In the genomic region with DNA sequence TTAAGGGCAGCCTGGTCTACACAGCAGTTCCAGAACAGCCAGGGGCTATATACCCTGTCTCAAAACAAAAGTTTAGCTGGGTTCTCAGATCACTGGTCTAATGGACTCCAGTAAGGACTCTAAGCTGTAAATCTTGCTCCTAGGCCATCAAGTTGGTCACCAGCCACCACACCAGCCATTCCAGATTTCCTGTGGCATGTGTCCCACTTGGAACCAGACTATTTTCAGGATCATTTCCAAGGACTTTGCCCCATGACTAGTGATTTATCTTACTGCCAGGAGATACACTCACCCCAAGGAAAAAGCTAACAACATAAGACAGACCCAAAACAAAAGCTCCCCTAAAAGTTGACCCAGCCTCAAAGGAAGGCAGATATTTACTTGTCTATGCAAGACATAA, we compare ENCODE assay signal across 10 mouse cellular contexts. TPM values are rescaled to one million over a fixed set of nuclear protein-coding genes. Genes with fewer than 3 reads are reported as not detected.
DNase-seq lines count a peak whose midpoint lies in the region; ATAC-seq and TF ChIP-seq lines count a peak whose summit lies in the region.
"Had no signal": no experiment of that assay in that cellular context is flagged by ENCODE, and none has a peak within 500 bp of the region (broad histone marks: within the 10 kb centered on the region; RNA-seq: fewer than 3 reads in every experiment).

No protein-coding gene starts in this region.

- TF ChIP-seq CTCF in kidney, adult 2 months (conservative IDR thresholded peaks at IDR 0.05; ENCODE audit: insufficient read depth, insufficient read length, low read depth, low read length) = no peak

- H3K4me1 ChIP-seq in kidney, adult 2 months (ENCODE audit: control insufficient read depth, insufficient read depth, low read length) = peaks cover 6% of the 10 kb centered on the region; the same call in 1 of the 2 replicates
- peaks cover 12% of the 10 kb centered on the region; the same call in 1 of the 2 replicates for H3K4me1 ChIP-seq in kidney, embryonic 14.5 days (ENCODE audit: control insufficient read depth, insufficient read depth, low read length)
- peaks cover 2 to 16% of the 10 kb centered on the region in 2 experiments; a peak in 3 of 4 replicates for H3K4me1 ChIP-seq in heart, embryonic 14.5 days (ENCODE audit: control insufficient read depth in 2 of 2, insufficient read depth in 2 of 2, low read length in 2 of 2)
- peaks cover 33% of the 10 kb centered on the region for H3K4me1 ChIP-seq in liver, embryonic 16.5 days (ENCODE audit: control insufficient read depth, low read depth, low read length)

- H3K4me2 ChIP-seq in kidney, embryonic 14.5 days (replicated peaks; ENCODE audit: low read depth, low read length) = no peak overlapping the region
- peak overlapping the region; percentile 77; the same call in 1 of the 2 replicates for H3K4me2 ChIP-seq in heart, embryonic 14.5 days (ENCODE audit: low read length)
- H3K4me2 ChIP-seq in liver, embryonic 16.5 days (ENCODE audit: low read depth, low read length) = 0 out of 2 replicates have a peak overlapping the region, but pooled peaks have one; percentile 83

- no peak overlapping the region for H3K4me3 ChIP-seq in kidney, adult 2 months (ENCODE audit: insufficient read depth, low read depth, low read length)
- H3K4me3 ChIP-seq in kidney, embryonic 14.5 days (ENCODE audit: low read length) = no peak overlapping the region
- no peak overlapping the region for H3K4me3 ChIP-seq in heart, embryonic 14.5 days (ENCODE audit: control insufficient read depth in 1 of 2, insufficient read depth in 1 of 2, low read depth in 1 of 2, low read length in 2 of 2)
- no peak overlapping the region for H3K4me3 ChIP-seq in liver, embryonic 16.5 days (ENCODE audit: low read depth, low read length)
- H3K4me3 ChIP-seq: neural tube, embryonic 12.5 days had no signal

- peak; percentile 89 for DNase-seq in kidney, adult 2 months
- DNase-seq in cerebellum, adult 18-20 months = peak; percentile 26 to 44
- DNase-seq in T-cell, adult 2 months (ENCODE audit: low spot score) = no peak
- no peak for DNase-seq in thymus, postnatal 36 days
- no peak for DNase-seq in layer of hippocampus, adult 9-10 months (ENCODE audit: low spot score)

- H3K36me3 ChIP-seq in kidney, adult 2 months (ENCODE audit: control insufficient read depth, insufficient read depth, low read length) = no peaks in the 10 kb centered on the region
- H3K36me3 ChIP-seq in kidney, embryonic 14.5 days (ENCODE audit: control insufficient read depth, insufficient read depth, low read length) = peaks cover 13% of the 10 kb centered on the region; the same call in 1 of the 2 replicates
- peaks cover 35% of the 10 kb centered on the region for H3K36me3 ChIP-seq in heart, embryonic 14.5 days (ENCODE audit: control insufficient read depth, insufficient read depth, low read length)
- peaks cover 4% of the 10 kb centered on the region; the same call in 1 of the 2 replicates for H3K36me3 ChIP-seq in liver, embryonic 16.5 days (ENCODE audit: control insufficient read depth, insufficient read depth)

- no peaks in the 10 kb centered on the region for H3K27me3 ChIP-seq in kidney, adult 2 months (replicated peaks; ENCODE audit: control insufficient read depth, insufficient read depth, low read length)
- H3K27me3 ChIP-seq in kidney, embryonic 14.5 days (ENCODE audit: control insufficient read depth, insufficient read depth, low read length) = no peaks in the 10 kb centered on the region
- H3K27me3 ChIP-seq in heart, embryonic 14.5 days (ENCODE audit: control insufficient read depth, insufficient read depth, low read length) = no peaks in the 10 kb centered on the region
- H3K27me3 ChIP-seq in liver, embryonic 16.5 days (ENCODE audit: control insufficient read depth, insufficient read depth, low read depth, low read length) = no peaks in the 10 kb centered on the region
- H3K27me3 ChIP-seq: embryonic facial prominence, embryonic 15.5 days; neural tube, embryonic 12.5 days had no signal

- ATAC-seq in kidney, embryonic 14.5 days (ENCODE audit: low FRiP score, low TSS enrichment) = no peak
- no peak for ATAC-seq in heart, embryonic 14.5 days (ENCODE audit: insufficient number of reproducible peaks, insufficient read depth, low FRiP score, low read depth)
- no peak for ATAC-seq in liver, embryonic 16.5 days (ENCODE audit: low read depth)

- H3K27ac ChIP-seq in kidney, adult 2 months (ENCODE audit: insufficient read depth, low read depth, low read length) = peak overlapping the region; percentile 20; the same call in 1 of the 2 replicates
- H3K27ac ChIP-seq in kidney, embryonic 14.5 days (ENCODE audit: low read depth, low read length) = no peak overlapping the region
- H3K27ac ChIP-seq in heart, embryonic 14.5 days (replicated peaks in 1 of 2; ENCODE audit: control insufficient read depth in 1 of 2, insufficient read depth in 1 of 2, low read depth in 2 of 2, low read length in 2 of 2) = no peak overlapping the region
- H3K27ac ChIP-seq in liver, embryonic 16.5 days (ENCODE audit: low read length) = no peak overlapping the region
- H3K27ac ChIP-seq: embryonic facial prominence, embryonic 15.5 days; neural tube, embryonic 12.5 days had no signal

- TF ChIP-seq POLR2A in kidney, adult 2 months (IDR thresholded peaks at IDR 0.05; ENCODE audit: low read depth, low read length) = no peak

- no peaks in the 10 kb centered on the region for H3K9me3 ChIP-seq in kidney, embryonic 14.5 days (ENCODE audit: control insufficient read depth, low read length)
- no peaks in the 10 kb centered on the region for H3K9me3 ChIP-seq in heart, embryonic 14.5 days (ENCODE audit: control insufficient read depth, low read length)
- no peaks in the 10 kb centered on the region for H3K9me3 ChIP-seq in liver, embryonic 16.5 days (replicated peaks; ENCODE audit: control insufficient read depth, low read length)
- H3K9me3 ChIP-seq: embryonic facial prominence, embryonic 15.5 days; neural tube, embryonic 12.5 days had no signal

- H3K9ac ChIP-seq in kidney, embryonic 14.5 days (ENCODE audit: low read depth, low read length) = no peak overlapping the region
- no peak overlapping the region; the same call in 1 of the 2 replicates for H3K9ac ChIP-seq in heart, embryonic 14.5 days (ENCODE audit: low read length)
- no peak overlapping the region; the same call in 1 of the 2 replicates for H3K9ac ChIP-seq in liver, embryonic 16.5 days (ENCODE audit: low read depth, low read length)
- H3K9ac ChIP-seq: embryonic facial prominence, embryonic 15.5 days; neural tube, embryonic 12.5 days had no signal

RNA-seq across cellular contexts. Expression of gene Vps13d, which starts 2.1 kb away (rescaled TPM):
- 18.4 and 19.8 TPM in 2 replicates for polyA plus RNA-seq in kidney, adult 2 months (2012; rRNA removed)
- 10.1 and 12.6 TPM in 2 replicates for polyA plus RNA-seq in kidney, embryonic 14.5 days (2014; fragmentation: Nextera tagmentation; extraction: Ambion mirVana)
- polyA plus RNA-seq in heart, embryonic 14.5 days (2014; fragmentation: Nextera tagmentation; extraction: Ambion mirVana) = 10.9 and 11.9 TPM in 2 replicates
- 2.9 and 3.7 TPM in 2 replicates for polyA plus RNA-seq in liver, embryonic 16.5 days (2015; fragmentation: Nextera tagmentation; extraction: Ambion mirVana)

RNA-seq across cellular contexts. Expression of gene Tnfrsf1b, which starts 54.0 kb away (rescaled TPM):
- 6.5 and 8.4 TPM in 2 replicates for polyA plus RNA-seq in kidney, adult 2 months (2012; rRNA removed)
- 0.97 and 3.0 TPM in 2 replicates for polyA plus RNA-seq in kidney, embryonic 14.5 days (2014; fragmentation: Nextera tagmentation; extraction: Ambion mirVana)
- polyA plus RNA-seq in heart, embryonic 14.5 days (2014; fragmentation: Nextera tagmentation; extraction: Ambion mirVana) = 3.4 and 3.7 TPM in 2 replicates
- polyA plus RNA-seq in liver, embryonic 16.5 days (2015; fragmentation: Nextera tagmentation; extraction: Ambion mirVana) = 8.8 and 10.3 TPM in 2 replicates

Comparison
In these comparisons a context has a peak if more than half of its experiments do, and no peak if none do; other contexts are left out.
1. DNase-seq: peak in kidney, adult 2 months (single experiment) and cerebellum, adult 18-20 months (2 of 2); none in T-cell, adult 2 months (single experiment), thymus, postnatal 36 days (0 of 2) and layer of hippocampus, adult 9-10 months (single experiment).